Mouse (Mus musculus) kidney, postnatal 4 days (tissue): ENCODE measurements around the gene R3hcc1l.

Experiments used
- DNase-seq, 2 experiments: peaks; one replicate each; pipeline ENCODE4 v3.0.0; 2021; ENCODE audit warnings: mixed read lengths in 2 of 2

The R3hcc1l gene

DNA sequence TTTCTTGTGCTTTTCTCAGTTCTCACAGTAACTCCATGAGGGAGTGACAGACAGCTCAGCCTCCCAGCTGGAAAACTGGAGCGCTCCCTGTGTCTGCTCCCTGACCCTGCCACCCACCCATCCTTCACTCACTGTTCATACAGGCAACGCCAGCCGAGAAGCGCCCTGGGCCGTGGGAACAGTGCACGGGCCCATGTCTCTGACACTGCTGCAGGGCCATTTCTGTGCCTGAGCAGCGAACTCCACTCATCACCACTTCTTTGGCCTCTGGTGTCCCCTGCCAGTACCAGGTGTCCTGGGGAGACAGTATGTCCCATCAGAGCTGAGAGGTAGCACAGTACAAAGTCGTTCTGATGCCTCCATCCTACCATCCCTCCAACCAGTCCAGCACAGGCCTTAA, 83.5 kb downstream of the R3hcc1l start:
- DNase-seq: no peak

DNA sequence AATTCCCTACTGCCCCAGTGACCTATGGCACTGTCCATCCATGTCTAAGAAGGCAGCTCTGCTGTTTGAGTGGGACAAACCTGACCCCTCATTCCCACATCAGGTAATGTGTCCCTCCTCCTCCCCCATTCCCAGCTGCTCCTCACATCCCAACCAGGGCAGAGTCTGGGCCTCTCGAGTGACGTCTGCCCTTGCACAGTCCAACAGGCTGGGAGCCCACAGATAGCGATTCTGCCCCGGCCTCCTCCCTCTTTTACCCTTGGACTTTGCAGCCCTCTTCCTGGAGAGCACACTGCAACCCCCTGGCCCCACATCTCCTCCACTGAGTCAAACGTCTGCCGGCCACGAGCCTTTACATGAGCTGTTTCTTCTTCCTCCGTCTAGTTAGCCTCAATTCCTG, 84.0 kb downstream of the R3hcc1l start:
- no peak for DNase-seq

DNA sequence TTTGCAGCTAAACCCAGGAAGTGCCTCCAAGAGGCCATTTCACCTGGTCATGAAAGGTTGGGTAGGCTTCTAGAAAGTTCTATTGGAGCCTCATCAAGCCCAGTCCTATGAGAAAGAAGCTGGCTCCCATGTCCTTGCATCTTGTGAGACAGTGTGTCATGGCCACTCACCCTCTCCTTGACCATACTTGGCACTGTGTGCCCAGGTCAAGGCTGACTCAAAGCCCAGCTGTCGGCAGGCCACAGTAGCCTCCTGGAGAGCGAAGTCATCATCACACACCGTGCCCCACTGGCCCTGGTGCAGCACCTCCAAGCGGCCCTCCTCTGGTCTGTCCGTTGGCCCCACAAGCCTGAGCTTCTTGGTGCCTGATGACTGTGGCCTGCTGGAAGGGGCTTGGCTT, 89.5 kb downstream of the R3hcc1l start:
- DNase-seq: no peak

DNA sequence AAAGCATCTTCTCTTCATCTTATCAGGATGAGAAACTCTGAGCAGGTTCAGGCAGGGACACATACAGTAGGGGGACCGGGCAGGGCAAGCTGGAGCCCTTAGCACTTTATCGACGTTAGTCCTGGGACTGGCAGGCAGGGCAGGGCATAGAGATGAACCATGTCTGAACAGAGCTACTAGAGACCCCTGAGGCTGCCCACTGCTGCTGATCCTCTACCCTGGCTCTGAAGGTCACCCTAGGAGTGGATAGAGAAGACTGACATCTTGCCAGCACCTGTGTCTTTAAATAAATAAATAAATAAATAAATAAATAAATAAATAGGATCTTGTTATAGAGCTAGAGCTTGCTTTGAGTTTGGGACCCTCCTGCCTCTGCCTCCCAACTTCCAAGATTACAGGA, 91.2 kb downstream of the R3hcc1l start:
- no peak for DNase-seq

DNA sequence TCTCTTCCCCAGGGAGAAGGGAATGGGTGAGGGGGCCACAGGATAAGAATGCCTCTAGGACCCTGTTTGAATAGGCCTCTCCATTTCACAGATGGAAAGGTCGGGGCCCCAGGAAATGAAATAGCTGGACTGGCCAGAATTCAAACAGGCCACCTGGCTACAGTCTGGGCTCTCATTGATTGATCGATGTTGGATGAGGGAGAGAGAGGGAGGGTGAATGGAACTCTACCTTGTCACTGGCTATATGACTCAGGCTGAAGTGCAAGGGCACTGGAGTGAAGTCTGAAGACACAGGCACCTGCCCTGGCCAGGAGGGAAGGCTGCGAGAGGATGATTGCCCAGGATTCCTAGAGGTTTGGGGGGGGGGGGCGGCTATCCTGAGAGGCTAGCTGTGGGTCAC, 93.2 kb downstream of the R3hcc1l start:
- no peak for DNase-seq

DNA sequence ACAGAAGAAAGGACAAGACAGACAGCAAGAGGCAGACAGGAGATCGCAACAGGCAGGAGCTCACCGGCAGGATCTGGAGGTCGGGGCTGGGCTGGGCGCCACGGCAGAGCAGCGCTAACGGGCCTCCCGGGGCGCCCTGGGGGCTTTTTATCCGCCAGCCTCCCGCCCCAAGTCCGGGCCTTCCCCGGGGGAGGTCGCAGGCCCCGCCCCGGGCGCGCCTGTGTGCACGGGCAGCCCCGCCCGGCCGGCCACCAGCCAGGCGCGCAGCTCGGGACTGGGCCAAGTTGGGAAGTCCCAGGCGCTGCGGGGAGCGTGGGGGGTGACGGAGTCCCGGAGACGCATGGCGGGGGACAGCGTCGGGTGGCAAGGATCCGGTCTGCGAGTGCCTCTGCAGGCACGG, 94.1 kb downstream of the R3hcc1l start, which contains the start of gene Loxl4:
Gene Loxl4 (minus strand): TSS at position 160 of the 400 bp plus-strand sequence.
- peak; percentile 75 to 81 for DNase-seq

DNA sequence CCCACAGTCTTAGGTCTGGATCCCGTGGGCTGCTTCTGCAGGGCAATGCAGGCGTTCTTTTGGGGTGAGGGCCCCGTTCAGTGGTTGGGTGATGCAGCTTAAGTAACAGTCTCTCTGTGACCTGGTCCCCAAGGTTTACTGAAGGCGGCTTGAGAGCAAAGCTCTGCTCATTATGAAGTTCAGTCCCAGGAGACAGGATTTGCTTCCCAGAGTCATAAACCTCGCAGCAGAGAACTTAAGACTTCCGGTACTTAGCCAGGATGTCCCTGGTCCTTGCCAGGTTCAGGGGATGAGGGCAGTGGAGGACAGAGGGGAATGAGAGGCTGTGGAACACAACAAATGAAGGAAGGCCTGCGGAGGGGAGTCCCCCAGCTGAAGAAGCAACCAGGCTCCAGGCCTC, 94.6 kb downstream of the R3hcc1l start:
- DNase-seq: peak; percentile 19 to 34

DNA sequence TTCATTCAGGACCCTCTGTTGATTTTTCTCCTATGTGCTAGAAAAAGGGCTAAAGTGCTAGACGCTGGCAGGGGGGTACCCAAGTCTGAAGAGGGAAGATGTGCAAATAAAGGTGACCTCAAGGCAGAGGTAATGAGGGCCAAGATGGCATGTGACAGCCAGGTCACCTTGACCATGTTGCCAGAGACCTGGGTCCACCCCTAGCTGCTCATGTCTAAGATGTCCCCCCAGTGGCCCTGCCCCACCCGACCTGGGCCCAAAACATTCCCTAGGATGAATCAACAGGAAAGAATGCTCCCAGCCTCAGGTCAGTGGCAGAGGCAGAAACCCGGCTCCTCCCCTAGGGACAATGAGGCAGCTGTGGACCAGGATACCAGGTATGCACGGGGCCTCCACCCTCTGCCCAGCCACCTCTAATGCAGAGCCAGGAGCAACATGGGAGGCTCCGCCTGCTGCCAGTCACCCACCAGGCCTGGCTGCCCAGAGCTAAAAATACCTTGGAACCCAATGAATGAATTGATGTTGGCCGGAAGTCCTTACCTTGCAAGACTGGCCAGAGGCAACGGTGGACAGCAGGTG, 95.2 kb downstream of the R3hcc1l start:
- no peak for DNase-seq

DNA sequence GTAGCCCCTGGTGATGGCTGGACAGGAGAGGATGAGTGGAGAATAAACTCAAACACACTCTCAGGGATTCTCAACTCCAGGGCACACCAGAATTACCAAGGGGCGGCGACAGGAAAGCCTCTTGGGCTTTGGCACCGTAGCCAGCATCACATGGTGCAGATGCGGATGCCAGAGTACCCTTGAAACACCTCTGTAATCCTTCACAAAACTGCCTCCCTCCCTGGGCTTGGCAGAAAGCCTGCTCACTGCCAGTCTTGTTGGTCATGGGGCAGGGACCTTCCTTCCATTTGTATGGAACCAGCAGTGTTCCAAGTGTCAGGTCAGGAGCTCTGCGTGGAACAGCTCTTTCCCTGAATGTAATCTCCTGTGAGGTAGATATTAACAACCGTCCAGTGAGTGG, 109.5 kb downstream of the R3hcc1l start:
- DNase-seq: no peak

DNA sequence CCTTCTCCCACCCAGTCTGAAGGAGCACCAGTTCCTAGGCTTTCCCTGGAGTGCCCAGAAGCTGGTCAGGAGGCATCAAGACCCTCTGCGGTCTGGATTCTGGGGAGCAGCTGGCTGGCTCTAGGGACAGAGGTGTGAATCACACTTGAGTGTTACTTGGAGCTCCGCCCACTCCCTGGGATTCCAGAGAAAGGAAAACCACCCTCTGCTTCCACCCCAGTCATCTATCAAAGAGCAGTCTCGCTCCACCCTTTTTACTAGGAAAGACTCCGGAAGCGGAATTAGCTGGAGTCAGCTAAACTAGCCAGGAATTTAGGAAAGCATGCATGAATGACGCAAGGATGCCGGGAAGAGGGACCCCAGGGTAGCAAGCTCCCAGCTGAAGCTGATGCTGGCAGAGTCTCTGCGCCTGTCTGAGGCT, 113.0 kb downstream of the R3hcc1l start:
- DNase-seq: peak; percentile 60 to 70

DNA sequence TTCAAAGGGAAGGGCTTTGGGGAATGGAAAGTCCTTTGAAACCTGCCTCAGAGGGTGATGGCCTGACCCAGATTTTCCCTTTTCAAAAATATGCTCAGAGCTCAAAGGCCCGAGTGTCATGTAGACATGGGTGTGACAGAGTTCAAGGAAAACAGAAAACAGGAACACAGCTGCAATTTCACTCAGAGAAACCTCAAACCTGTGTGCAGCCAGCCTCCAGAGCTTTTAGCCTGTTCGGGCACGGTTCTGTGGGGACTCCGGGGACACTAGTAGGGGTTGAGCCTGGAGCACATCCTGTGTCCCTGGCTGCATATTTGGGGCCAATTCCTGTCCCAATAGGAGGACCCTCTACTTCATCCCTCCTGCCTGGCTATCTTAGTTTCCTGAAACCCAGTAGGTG, 113.7 kb downstream of the R3hcc1l start:
- DNase-seq: no peak

DNA sequence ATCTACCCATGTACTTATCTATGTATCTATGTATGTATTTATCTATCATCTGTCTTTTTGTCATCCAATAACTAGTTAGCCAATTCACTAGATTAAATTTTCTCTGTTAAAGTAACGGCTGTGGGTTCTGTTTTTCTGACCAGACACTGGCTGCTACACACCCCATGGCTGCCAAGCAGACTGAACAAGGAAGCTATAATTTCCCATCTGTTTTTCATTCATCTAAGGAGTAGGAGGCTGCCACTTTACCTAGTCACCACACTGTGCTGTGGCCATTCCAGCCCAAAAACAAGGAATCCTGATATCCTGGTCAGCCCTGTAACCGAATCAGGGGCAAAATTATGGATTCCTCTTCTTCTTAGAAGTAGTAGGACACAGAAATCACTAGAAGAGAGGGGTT, 115.1 kb downstream of the R3hcc1l start:
- no peak for DNase-seq

DNA sequence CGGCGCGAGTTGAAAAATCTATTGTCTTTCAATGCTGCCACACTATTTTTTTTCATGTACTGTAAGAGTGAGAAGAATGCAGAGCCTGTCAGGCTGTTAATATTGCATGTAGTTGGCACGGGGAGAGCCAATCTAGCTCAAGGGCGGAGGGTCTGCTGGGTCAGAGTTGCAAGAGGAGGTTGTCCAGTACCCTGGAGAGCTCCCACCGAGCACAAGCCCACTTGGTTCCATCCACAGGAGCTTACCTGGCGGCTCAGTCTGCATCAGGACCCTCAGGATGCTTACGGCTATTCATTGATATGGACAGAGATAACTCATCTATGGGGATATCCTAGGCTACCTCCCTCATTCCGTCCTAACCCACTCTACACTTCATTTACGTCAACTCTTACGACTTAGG, 118.1 kb downstream of the R3hcc1l start:
- DNase-seq: peak; percentile 82 to 84

DNA sequence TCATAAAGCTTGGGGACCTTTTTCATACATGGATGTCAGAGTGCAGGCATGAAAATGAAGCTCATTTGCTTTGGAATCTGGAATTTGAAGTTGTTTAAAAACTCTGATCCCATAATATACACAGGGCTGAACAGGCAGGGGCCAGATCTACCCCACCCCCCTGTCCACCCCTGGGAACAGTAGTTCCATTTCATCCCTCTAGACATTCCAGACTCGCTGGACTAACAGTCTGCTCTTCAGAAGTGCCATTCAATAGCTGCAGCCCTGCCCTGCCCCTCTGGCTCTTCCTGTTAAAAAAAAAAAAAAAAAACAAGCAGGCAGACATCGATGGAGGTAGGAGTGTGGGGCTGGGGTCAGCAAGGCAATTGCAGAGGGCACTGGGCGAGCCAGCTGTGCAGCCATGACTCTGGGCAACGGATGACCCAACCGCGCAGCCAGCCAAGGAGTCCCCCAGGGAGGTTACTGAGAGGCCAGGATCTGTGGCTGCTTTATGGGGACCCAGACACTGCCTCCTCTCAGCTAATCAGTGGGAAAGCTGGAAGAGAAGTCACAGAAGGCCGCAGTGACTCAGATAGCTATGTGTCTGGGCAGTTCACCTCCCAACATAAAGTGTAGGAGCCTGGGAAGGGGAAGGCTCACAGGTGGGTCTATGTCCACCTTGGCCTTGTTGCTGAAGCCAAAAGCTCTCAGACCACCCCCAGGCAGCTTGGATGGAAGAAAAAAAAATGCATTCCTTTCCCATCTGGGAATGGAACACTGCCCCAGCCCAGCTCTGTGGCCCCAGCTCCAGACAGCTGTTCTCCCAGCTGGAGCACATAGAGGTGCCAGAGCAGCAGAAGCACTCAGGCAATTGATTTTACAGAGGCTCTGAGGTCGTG, 120.3 kb downstream of the R3hcc1l start:
- peak; percentile 58 to 67 for DNase-seq

DNA sequence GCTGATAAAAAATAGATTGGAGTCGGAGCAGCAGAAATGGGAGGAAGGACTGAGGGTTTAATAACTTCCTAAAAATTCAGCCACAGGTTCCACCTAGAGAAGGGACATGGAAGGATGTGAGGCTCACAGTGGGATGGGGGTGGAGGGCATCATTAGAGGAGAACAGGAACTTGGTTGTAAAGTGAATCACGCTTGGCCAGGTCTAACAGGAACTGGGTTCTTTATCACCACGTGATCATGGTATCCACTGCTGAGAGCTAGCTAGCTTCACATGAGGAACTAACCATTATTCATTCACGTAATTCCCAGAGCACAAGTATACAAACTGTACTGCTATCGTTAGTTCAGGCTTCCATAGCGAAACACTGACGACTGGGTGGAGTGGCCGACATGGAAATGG, 121.0 kb downstream of the R3hcc1l start:
- no peak for DNase-seq

DNA sequence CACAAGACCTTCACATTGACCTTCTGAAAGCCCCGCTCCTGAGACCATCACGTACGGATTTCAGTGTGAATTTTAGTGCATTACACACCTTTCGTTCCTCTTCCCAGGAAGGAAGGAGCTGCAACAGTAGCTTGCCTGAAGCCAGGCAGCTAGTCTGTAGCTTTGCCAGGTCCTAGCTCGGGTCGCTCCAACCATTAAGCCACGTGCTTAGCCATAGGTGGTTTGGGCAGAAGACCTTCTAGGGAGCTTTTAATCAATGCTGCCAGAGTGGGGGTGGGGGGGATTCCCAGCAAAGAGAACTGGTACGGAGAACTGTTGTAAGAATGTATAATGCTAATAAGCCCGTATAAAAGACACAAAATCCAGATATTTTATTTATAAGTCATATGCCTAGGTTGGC, 121.7 kb downstream of the R3hcc1l start:
- no peak for DNase-seq
